Mouse (Mus musculus) layer of hippocampus, adult 8-10 months (tissue): Measurements from ENCODE around the gene Slc27a1. TPM values are rescaled to one million over a fixed set of nuclear protein-coding genes. Genes with fewer than 3 reads are reported as not detected.

Source experiments
- DNase-seq, 2 experiments: peaks; one replicate each; pipeline ENCODE4 v3.0.0; 2022; ENCODE audit warnings: low spot score in 2 of 2
- total RNA-seq, 4 experiments: library from RNA; stranded (reverse); gene quantifications; 2 replicates each; pipeline ENCODE4 v1.2.4; 2022

The Slc27a1 gene
- total RNA-seq, 4 experiments from 2014 or later = 107 to 130 (median 117) TPM

- no peak for DNase-seq
These were observed 14.0 kb upstream of the Slc27a1 start for GRCm38 (mm10) chr8:71554644-71555043.

DNA sequence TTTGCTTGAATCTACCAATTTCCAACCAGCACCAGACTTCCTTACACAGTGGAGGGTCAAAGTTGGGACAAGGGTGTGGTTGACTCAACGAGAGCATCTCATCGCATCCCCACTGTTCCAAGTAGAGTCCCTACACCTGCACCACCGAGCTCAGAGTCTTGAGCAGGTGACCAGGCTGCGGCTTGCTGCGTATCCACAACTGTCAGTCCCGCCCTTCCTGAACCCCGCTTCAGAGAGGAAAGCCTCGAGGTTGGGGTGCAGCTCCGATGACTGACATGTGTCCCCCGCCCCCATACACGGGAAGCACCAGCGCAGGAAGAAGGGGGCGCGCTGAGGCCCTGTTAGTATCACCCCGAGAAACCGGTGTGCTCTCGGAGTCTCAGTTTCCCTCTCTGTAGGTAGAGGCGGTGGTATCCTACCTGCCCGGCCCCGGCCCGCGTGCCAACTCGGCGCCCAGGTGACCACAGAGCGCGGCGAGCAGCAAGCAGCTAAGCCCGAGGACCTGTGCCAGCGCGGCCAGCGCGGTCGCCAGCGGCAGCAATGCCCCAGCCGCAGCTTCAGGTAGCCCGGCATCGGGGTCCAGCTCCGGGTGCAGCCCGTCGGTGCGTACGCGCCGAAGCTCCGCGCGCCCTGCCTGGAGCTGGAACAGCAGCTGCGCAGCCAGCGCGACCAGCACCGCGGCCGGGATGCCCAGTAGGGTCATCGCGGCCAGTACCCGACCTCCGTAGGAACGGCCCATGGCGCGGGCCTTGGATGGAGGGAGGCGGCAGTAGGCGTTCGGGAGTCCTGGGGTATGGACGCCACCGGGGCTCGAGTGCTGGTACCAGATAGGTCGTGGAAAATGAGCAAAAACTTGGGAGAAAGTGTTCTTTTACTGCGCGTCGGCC, 10.4 kb upstream of the Slc27a1 start, which contains the start of gene Tmem221:
Gene Tmem221, minus strand, starts transcription at position 801 of the 887 bp plus-strand sequence.
- no peak for DNase-seq

DNA sequence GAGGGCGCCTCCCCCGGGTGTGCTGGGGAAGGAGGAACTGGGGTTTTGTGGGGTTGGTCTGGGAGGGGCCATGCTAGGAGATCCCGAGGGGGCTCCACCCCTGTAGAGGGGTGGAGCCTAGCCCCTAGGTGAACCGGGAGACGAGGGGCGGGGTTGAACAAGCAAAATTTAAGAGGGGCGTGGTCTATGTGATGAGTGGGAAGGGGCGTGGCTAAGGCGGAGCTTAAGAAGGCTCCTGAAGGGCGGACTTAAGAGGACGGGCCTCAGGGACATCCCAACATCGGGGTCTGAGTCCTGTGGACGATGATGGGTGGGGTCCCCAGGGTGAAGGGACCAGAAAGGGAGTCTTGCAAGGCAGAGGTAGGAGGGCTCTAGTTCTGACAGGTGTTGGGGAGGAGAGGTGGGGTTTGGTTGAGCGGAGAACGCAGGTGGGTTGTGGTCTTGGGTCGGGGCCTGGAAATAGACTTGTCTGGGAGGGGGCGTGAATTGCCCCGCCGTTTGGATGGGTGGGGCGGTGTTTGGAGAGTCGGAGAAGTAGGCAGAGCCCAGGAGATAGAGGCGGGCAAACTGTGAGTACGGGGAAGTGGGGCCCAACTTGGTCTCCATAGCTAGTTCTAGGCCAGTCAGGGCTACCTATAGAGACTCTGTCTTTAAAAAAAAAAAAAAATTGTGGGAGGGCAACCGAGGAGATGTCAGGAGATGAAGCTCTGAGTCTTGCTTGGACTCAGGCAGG, 9.6 kb upstream of the Slc27a1 start:
- DNase-seq = no peak

- no peak for DNase-seq
These were observed 8.6 kb upstream of the Slc27a1 start for GRCm38 (mm10) chr8:71560071-71560470.

GRCm38 (mm10) chr8:71560765-71561164, 7.9 kb upstream of the Slc27a1 start:
- DNase-seq = no peak

GRCm38 (mm10) chr8:71561401-71561800, 7.3 kb upstream of the Slc27a1 start:
- peak in 1 of 2 experiments; percentile 63 for DNase-seq

- peak in 1 of 2 experiments; percentile 63 for DNase-seq
These were observed 5.9 kb upstream of the Slc27a1 start for GRCm38 (mm10) chr8:71562751-71563150.

DNA sequence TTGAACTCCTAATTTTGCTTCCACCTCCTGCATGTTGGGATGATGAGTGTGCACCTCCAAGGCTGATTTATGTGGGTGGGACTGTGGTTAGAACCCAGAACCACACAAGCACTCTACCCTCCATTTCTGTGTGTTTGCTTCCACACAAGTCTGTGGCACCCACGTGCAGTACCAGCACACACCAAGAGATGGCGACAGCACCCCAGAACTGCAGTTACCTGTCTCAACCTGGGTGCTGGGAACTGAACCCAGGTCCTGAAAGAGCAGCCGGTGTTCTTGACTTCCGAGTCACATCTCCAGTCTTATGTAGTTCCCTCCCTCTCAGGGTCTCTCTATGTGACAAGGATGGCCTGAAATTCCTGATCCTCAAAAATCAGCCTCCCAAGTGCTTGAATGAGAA, 4.7 kb upstream of the Slc27a1 start:
- DNase-seq = no peak

- no peak for DNase-seq
These were observed 2.2 kb upstream of the Slc27a1 start, which contains the start of gene Nxnl1 for GRCm38 (mm10) chr8:71566501-71566900. Gene Nxnl1 (minus strand): TSS chr8:71566601.

- DNase-seq = no peak
These were observed 1.1 kb upstream of the Slc27a1 start for GRCm38 (mm10) chr8:71567587-71567986.

DNA sequence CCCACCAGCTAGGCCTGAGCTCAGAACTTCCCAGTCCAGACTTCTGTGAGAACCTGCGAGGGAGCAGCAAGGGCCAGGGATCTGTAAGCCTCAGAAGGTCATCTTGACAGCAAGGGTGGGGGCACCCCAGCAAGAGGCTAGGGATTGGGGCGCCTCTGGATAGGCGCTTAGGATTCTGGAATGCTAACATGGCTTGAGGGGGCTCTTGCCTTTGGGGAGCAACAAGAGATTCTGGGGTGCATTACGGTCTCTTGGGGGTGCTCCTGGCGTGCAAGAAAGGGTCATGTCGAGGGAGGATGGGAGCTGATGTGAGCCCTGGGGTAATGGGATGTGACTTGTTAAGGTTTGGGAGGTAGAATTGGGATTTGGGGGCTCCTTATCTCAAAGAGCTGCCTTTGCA, 259 bp downstream of the Slc27a1 start:
- no peak for DNase-seq

GRCm38 (mm10) chr8:71569366-71570290, 946 bp downstream of the Slc27a1 start:
- DNase-seq = peak; percentile 92 to 95

DNA sequence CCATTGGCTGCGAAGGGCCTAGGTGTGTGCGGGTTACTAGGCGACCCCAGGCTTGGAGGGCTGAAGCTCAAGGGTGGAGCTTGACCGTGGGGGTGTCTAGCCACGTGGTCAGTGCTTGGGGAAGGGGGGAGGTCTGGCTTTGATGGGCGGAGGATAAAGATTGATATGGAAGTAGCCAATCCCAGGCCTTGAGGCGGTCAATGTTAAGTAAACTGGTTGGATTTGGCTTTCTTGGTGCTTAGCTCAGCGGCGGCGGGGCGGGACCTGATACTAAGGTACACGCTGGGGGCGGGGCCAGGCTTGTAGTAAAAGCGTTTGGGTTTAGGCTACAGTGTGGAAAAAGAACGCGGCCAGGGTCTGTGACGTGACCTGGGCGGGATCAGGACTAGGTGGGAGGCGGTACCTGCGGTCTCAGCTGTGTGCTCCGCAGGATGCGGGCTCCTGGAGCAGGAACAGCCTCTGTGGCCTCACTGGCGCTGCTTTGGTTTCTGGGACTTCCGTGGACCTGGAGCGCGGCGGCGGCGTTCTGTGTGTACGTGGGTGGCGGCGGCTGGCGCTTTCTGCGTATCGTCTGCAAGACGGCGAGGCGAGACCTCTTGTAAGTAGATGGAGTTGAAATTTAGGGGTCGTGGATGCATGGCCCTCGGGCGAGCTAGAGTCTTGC, 1.7 kb downstream of the Slc27a1 start:
- DNase-seq = peak; percentile 96 to 98

GRCm38 (mm10) chr8:71572077-71572476, 3.4 kb downstream of the Slc27a1 start:
- DNase-seq = no peak

DNA sequence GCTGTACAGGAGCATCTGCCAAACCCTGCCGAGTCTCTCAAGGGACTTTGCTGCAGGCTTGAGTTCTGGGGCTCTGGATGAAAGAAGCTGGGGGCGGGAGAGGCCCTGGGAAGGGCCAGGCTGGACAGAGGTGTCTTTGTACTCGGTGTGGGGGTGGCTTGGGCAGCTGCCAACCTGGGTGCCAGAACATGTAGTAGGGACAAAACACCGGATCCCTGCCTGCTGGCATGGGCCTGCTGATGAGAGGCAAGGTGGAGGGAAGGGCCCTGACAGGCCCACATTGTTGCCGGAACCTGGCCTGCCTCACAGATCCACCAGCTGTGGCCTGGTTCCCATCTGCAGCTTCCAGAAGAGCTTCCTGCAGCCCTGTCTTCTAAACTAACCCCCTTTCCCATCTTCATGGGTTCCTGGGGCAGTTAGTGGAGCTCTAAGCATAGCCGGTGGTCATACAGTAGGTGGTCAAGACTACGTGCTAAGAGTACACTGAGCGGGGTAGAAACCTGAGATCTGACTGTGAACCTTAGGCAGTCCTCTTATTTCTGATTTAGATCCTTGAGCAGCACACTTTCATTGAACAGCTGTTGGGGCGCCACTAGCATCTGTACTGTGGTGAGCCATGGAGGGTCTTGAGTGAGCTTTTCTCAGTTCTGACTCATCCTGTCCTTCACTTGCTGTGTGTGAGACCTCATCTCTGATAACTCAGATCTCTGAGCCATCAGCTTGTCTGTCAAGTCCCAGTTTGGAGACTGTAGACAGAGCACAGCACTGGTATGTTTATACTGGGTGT, 4.4 kb downstream of the Slc27a1 start:
- peak; percentile 87 to 91 for DNase-seq

- no peak for DNase-seq
These were observed 5.7 kb downstream of the Slc27a1 start for GRCm38 (mm10) chr8:71574426-71574825.

- no peak for DNase-seq
These were observed 6.3 kb downstream of the Slc27a1 start for GRCm38 (mm10) chr8:71575020-71575419.

GRCm38 (mm10) chr8:71577856-71578387, 9.2 kb downstream of the Slc27a1 start:
- DNase-seq = no peak

- DNase-seq = no peak
These were observed 10.3 kb downstream of the Slc27a1 start for GRCm38 (mm10) chr8:71579009-71579408.

DNA sequence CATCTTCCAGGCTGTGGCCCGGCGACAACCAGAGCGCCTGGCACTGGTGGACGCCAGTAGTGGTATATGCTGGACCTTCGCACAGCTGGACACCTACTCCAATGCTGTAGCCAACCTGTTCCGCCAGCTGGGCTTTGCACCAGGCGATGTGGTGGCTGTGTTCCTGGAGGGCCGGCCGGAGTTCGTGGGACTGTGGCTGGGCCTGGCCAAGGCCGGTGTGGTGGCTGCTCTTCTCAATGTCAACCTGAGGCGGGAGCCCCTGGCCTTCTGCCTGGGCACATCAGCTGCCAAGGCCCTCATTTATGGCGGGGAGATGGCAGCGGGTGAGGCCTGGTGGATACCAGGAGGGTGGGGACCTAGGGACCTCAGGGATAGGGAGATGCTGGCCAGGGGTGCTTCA, 10.8 kb downstream of the Slc27a1 start:
- DNase-seq = no peak
